Mouse (Mus musculus) thymus, postnatal 25 days (tissue): ENCODE measurements at regions not wholly inside any gene's neighbourhood (a gene's known extent, or its start where the extent isn't known, plus 50 kb on each side); places are given as distances from the start of the nearest gene placed in this dataset.
"Not testable (repeated sequence)": the region's sequence is repeated elsewhere in the genome, so short reads cannot be mapped to it uniquely, and the experiment has no call there.

ENCODE experiments used
- DNase-seq: peaks from one replicate; pipeline ENCODE4 v3.0.0; 2022

DNA sequence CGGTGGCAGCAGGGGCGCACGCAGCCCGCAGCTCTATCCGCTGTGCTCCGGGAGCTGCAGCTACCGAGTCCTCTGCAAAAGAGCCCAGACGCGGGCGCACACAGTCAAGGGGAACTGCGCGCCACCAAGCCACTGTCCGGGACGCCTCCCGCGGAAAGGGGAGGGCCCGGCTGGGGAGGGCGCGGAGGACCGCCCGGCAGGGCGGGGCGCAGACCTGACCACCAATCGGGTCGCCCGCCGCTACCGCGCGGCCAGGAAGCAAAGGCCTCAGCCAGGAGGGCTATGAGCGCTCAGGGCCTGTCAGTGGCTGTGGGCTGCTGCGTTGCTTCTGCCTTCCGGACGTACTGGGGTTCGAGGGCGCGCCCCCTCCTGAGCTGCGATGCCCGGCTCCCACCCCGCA is 1034.5 kb downstream of the Gm10330 start:
- DNase-seq: peak; percentile 1

DNA sequence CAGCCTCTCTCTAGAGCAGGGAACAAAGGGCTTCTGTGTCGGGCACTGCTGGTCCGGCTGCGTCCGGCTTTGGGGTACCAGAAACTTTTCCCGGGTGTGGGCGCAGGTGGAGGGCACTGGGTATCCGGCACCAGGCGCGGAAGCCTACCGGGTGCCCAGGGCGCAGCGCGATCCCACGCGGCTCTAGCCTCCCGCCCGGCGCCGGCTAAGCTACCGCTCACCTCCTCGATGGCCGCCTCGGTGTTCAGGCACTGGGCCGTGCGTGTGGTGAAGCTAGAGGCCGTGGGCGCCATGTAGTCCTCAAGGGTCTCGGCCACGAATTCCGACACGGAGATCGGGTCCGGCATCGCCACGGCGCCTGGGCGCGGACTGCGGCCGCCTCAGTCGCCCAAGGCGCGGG is 1035.0 kb downstream of the Gm10330 start:
- not testable (repeated sequence) for DNase-seq
